ENCODE assay signal across 8 mouse cellular contexts in genomic region chr19:53420924-53421582, GRCm38 (mm10). TPM values are rescaled to one million over a fixed set of nuclear protein-coding genes. Genes with fewer than 3 reads are reported as not detected.
DNase-seq lines count a peak whose midpoint lies in the region; ATAC-seq and TF ChIP-seq lines count a peak whose summit lies in the region.

No protein-coding gene starts in this region.

- ATAC-seq in forebrain, postnatal 0 days: peak; percentile 98
- peak; percentile 95 for ATAC-seq in hindbrain, embryonic 12.5 days (ENCODE audit: low FRiP score)

- under 1% methylated on average over 19 of the region's 19 CpGs for WGBS in forebrain, postnatal 0 days
- WGBS in hindbrain, embryonic 12.5 days: 1% methylated on average over 19 of the region's 19 CpGs

- no peaks in the 10 kb centered on the region for H3K36me3 ChIP-seq in forebrain, postnatal 0 days (ENCODE audit: insufficient read depth)
- no peaks in the 10 kb centered on the region for H3K36me3 ChIP-seq in hindbrain, embryonic 12.5 days

- H3K4me3 ChIP-seq in forebrain, postnatal 0 days (ENCODE audit: low read depth, low read length): peak overlapping the region; percentile 40
- H3K4me3 ChIP-seq in hindbrain, embryonic 12.5 days: peak overlapping the region; percentile 44

- no peaks in the 10 kb centered on the region for H3K9me3 ChIP-seq in forebrain, postnatal 0 days (ENCODE audit: low read length)
- H3K9me3 ChIP-seq in hindbrain, embryonic 12.5 days (replicated peaks): no peaks in the 10 kb centered on the region

- peak overlapping the region; percentile 75 for H3K4me2 ChIP-seq in forebrain, postnatal 0 days (ENCODE audit: low read depth)
- peak overlapping the region; percentile 78 for H3K4me2 ChIP-seq in hindbrain, embryonic 12.5 days (replicated peaks)

- H3K4me1 ChIP-seq in forebrain, postnatal 0 days (ENCODE audit: insufficient read depth): peaks cover 7% of the 10 kb centered on the region; the same call in 1 of the 2 replicates
- H3K4me1 ChIP-seq in hindbrain, embryonic 12.5 days: peaks cover 10% of the 10 kb centered on the region

- H3K9ac ChIP-seq in forebrain, postnatal 0 days: peak overlapping the region; percentile 43
- peak overlapping the region; percentile 52; the same call in 1 of the 2 replicates for H3K9ac ChIP-seq in hindbrain, embryonic 12.5 days

- TF ChIP-seq CTCF in forebrain, postnatal 0 days (IDR thresholded peaks at IDR 0.05; ENCODE audit: low read depth): no peak

- H3K27ac ChIP-seq in forebrain, postnatal 0 days (ENCODE audit: low read depth, low read length): no peak overlapping the region
- H3K27ac ChIP-seq in hindbrain, embryonic 12.5 days: peak overlapping the region; percentile 82

- no peaks in the 10 kb centered on the region for H3K27me3 ChIP-seq in forebrain, postnatal 0 days (ENCODE audit: insufficient read depth, low read length)
- H3K27me3 ChIP-seq in hindbrain, embryonic 12.5 days: no peaks in the 10 kb centered on the region; the same call in 1 of the 2 replicates

- DNase-seq in Muller cell, postnatal 12 days (ENCODE audit: inconsistent ontology term): peak; percentile 96
- peak; percentile 68 for DNase-seq in cerebellum, adult 8-10 months
- peak; percentile 76 for DNase-seq in forebrain, postnatal 0 days
- DNase-seq in layer of hippocampus, postnatal 36 days: peak; percentile 43 to 50
- DNase-seq in lung, postnatal 25 days (ENCODE audit: low spot score): peak; percentile 87
- peak; percentile 49 for DNase-seq in ovary, postnatal 14 days (ENCODE audit: low spot score)
- peak; percentile 69 to 72 for DNase-seq in thymus, postnatal 10 days (ENCODE audit: low spot score in 2 of 2)

RNA-seq across cellular contexts. Expression of gene Smndc1, which starts 30.7 kb away (rescaled TPM):
- 13.9 and 15.5 TPM in 2 replicates for total RNA-seq in forebrain, postnatal 0 days (2014; rRNA removed)
- polyA plus RNA-seq in forebrain, postnatal 0 days (2015; fragmentation: Nextera tagmentation; extraction: Ambion mirVana): 33.9 and 39.3 TPM in 2 replicates
- polyA plus RNA-seq in hindbrain, embryonic 12.5 days (2016; fragmentation: Nextera tagmentation; extraction: Ambion mirVana): 40.9 and 41.4 TPM in 2 replicates
- total RNA-seq in layer of hippocampus, postnatal 36 days (2021): 10 to 100 TPM; 39.6 to 40.2 TPM

RNA-seq across cellular contexts. Expression of gene Gm10197, which starts 49.5 kb away (rescaled TPM):
- total RNA-seq in forebrain, postnatal 0 days (2014; rRNA removed): not detected in 2 replicates
- not detected in 2 replicates for polyA plus RNA-seq in forebrain, postnatal 0 days (2015; fragmentation: Nextera tagmentation; extraction: Ambion mirVana)
- not detected in 2 replicates for polyA plus RNA-seq in hindbrain, embryonic 12.5 days (2016; fragmentation: Nextera tagmentation; extraction: Ambion mirVana)
- total RNA-seq in layer of hippocampus, postnatal 36 days (2021): not detected
